Mouse (Mus musculus) midbrain, embryonic 11.5 days (tissue): Measurements from ENCODE around the gene Smarcd1. TPM values are rescaled to one million over a fixed set of nuclear protein-coding genes. Genes with fewer than 3 reads are reported as not detected.
A peak's percentile ranks its signal among the peaks of the same experiment; 100 is the strongest.

Source experiments
- ATAC-seq: fragments of 200-750 bp; cut with Nextera tagmentation; 2 replicates; pipeline ENCODE4 v1.8.0; 2017; ENCODE audit warnings: moderate TSS enrichment, moderate library complexity; ENCODE audit not compliant: low FRiP score
- DNase-seq: peaks from one replicate; pipeline ENCODE4 v3.0.0; 2015; ENCODE audit warnings: low spot score; ENCODE audit errors: missing footprints
- H3K27ac ChIP-seq: fragments of 300-500 bp; sonication (generic); 2 replicates; pipeline ENCODE4 v1.5.1; 2014; ENCODE audit warnings: low read depth, low read length
- H3K27me3 ChIP-seq: fragments of 300-500 bp; sonication (generic); 2 replicates; pipeline ENCODE4 v1.6.1; 2014; ENCODE audit warnings: mild to moderate bottlenecking, low read length, moderate library complexity, mixed read lengths; ENCODE audit not compliant: control insufficient read depth, insufficient read depth
- H3K36me3 ChIP-seq: fragments of 300-500 bp; sonication (generic); 2 replicates; pipeline ENCODE4 v1.6.1; 2014; ENCODE audit warnings: mild to moderate bottlenecking, low read length, moderate library complexity, mixed read lengths; ENCODE audit not compliant: control insufficient read depth, insufficient read depth
- H3K4me1 ChIP-seq: fragments of 300-500 bp; sonication (generic); 2 replicates; pipeline ENCODE4 v1.6.1; 2014; ENCODE audit warnings: low read length; ENCODE audit not compliant: control insufficient read depth, insufficient read depth
- H3K4me2 ChIP-seq: fragments of 300-500 bp; sonication (generic); 2 replicates; pipeline ENCODE4 v1.6.1; 2014; ENCODE audit warnings: mild to moderate bottlenecking, moderate library complexity
- H3K4me3 ChIP-seq: fragments of 300-500 bp; sonication (generic); 2 replicates; pipeline ENCODE4 v1.5.1; 2014; ENCODE audit warnings: low read depth, low read length
- H3K9ac ChIP-seq: fragments of 300-500 bp; sonication (generic); 2 replicates; pipeline ENCODE4 v1.6.1; 2014; ENCODE audit warnings: low read length
- H3K9me3 ChIP-seq: fragments of 300-500 bp; sonication (generic); 2 replicates; pipeline ENCODE4 v1.6.1; 2016; ENCODE audit warnings: low read length; ENCODE audit not compliant: control insufficient read depth
- WGBS: fragments of 180-500 bp; shearing (Covaris S2); extraction: QIAGEN DNeasy Blood & Tissue Kit; methylation state at CpG from one replicate; pipeline ENCODE4 v1.1.7; 2014; 5-methylcytosine and 5-hydroxymethylcytosine counted together
- polyA plus RNA-seq: library from polyadenylated mRNA; unstranded; fragments of >200 nt; fragmentation: Nextera tagmentation; extraction: Ambion mirVana; gene quantifications from 2 replicates; pipeline ENCODE4 v1.2.1, GENCODE M21; 2014

Gene Smarcd1
- polyA plus RNA-seq, 1 experiment from 2014 or later = 111 TPM

DNA sequence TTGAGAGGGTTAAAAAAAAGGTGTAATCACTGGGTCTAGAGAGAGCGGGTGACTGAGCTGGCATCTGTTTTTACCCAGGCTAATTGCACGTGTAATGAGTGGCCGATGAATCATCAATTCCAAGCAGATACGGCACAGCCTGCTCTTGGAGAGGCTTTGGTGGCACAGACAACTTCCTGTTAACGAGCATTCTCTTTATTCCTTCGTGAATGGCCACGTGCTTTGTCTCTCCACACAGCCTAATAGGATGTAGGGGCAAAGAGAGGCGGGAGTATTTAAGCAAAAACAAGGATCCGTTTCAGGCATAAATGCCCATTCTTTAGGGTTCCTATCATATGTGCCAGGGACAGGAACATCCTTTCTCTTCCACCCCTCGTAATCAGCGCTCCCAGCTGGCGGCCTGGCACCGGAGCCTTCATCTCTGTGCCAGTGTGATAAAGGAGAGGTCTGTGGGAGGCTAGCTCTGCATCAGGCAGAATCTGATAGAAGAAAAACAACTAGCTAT, 13.5 kb downstream of the Smarcd1 start:
- no peak overlapping the region for H3K4me3 ChIP-seq
- H3K4me2 ChIP-seq = no peak overlapping the region
- H3K36me3 ChIP-seq = peaks cover 24% of the 10 kb centered on the region
- ATAC-seq = no peak
- no peaks in the 10 kb centered on the region for H3K4me1 ChIP-seq
- H3K9me3 ChIP-seq = no peaks in the 10 kb centered on the region
- no peak overlapping the region for H3K9ac ChIP-seq
- H3K27me3 ChIP-seq = no peaks in the 10 kb centered on the region
- no peak overlapping the region for H3K27ac ChIP-seq
- no peak for DNase-seq
- 88% methylated on average over 13 of the region's 13 CpGs for WGBS

DNA sequence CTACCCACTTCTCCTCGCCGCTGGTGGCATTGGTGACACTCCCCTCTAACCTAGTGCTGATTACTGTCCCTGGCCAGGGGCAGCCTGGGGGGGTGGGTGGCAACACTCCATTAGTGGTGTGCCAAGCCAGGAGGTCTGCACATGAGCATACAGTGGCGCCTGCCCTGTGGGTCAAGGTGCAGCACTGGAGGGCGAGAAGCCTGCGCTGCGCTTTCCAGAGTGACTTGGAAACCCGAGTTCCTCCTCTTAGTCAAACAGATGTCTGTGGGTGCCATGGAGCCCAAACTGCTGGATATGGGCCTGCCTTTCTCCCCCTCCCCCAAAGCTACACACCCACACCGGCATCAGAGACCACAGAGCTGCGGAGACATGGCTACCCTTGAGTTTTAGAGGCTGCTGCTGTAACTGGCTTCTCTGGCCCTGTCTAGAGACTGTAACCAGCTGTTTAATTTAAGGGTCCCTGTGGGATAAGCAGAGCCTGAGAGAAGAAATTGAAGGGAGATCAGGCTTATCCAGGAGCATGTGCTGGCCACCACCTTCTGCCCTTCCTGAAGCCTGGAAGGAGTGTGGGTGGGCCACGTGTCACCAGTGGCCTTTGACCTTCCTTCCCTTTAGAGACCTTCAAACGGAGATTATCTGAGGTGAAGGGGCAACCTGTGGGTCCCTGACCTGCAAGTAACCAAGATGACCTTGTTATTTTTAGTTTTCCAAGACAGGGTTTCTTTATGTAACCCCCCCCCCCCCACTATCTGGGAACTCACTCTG, 14.2 kb downstream of the Smarcd1 start:
- no peak overlapping the region for H3K4me2 ChIP-seq
- WGBS = 76% methylated on average over 11 of the region's 11 CpGs
- peak; percentile 84 for DNase-seq
- no peak overlapping the region for H3K27ac ChIP-seq
- no peak overlapping the region for H3K9ac ChIP-seq
- H3K27me3 ChIP-seq = no peaks in the 10 kb centered on the region
- ATAC-seq = no peak
- no peak overlapping the region for H3K4me3 ChIP-seq
- peaks cover 23% of the 10 kb centered on the region for H3K36me3 ChIP-seq
- H3K9me3 ChIP-seq = no peaks in the 10 kb centered on the region
- no peaks in the 10 kb centered on the region for H3K4me1 ChIP-seq

DNA sequence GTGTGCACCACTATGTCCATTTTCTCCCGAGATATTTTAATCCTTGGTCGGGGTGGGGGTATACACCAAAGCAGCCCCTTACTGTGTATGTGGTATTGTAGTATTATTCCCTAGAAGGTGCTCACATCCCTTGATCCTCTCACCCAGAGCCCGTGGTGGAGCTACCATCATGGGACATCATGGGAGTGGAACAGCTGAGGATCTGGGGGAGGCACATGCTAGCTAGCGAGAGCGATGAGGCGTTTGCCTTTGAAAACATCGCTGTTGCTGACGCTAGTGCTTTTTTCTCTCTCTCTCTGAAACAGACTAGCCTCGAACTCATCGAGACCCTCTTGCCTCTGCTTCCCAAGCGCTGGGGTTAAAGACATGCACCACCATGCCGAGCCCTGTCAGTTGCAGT, 14.9 kb downstream of the Smarcd1 start:
- DNase-seq = peak; percentile 79
- peaks cover 17% of the 10 kb centered on the region for H3K36me3 ChIP-seq

DNA sequence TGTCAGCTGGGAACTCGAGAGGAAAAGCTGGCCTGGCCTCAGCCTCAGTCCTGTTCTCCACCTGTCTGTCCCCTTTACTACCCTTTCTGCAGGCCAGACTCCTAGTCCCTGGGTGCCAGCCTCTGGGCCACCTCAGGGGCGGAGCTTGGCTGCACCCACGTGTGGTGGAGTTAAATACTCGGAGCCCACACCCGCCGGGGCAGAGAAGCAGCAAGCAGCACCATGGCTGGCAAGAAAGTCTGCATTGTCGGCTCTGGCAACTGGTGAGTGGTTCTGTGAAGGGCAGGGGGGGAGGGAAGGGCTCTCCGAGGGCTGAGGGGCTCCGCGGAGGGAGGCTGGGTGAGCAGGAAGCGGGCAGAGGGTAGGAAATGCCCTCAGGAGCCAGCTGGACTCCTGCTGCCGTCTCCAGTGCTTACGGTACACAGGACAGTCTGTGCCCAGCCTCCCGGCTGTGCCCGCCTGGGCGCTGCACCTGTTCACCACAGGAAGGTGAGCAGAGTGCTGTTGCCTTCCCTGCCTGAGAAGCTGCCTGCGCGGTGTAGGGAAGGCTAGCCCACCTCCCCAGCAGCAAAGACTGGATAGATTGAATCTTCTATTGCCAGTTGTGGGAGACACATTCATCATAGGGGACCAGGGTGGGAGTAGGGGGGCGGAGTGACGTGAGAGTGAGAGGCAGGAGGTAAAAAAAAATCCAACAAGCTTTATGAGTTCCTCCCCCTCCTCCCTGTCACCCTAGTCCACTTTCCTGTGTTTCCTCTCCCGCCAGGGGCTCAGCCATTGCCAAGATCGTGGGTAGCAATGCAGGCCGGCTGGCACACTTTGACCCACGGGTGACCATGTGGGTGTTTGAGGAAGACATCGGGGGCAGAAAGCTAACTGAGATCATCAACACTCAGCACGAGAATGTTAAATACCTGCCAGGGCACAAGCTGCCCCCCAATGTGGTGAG, 15.7 kb downstream of the Smarcd1 start, which contains the start of gene Gpd1:
Gpd1 (plus strand) TSS at position 130 of the 949 bp plus-strand sequence.
- H3K9me3 ChIP-seq = no peaks in the 10 kb centered on the region
- H3K4me1 ChIP-seq = no peaks in the 10 kb centered on the region
- H3K27ac ChIP-seq = no peak within 1 kb of the TSS
- DNase-seq (peak; percentile 81), ATAC-seq (no peak)
- peaks cover 10% of the 10 kb centered on the region for H3K36me3 ChIP-seq
- H3K4me3 ChIP-seq = no peak within 1 kb of the TSS
- 70% methylated on average over 26 of the region's 26 CpGs for WGBS
- no peak within 1 kb of the TSS for H3K9ac ChIP-seq
- H3K27me3 ChIP-seq = no peaks in the 10 kb centered on the region
- H3K4me2 ChIP-seq = no peak within 1 kb of the TSS

More for the DNA sequence above, 14.9 kb downstream of the Smarcd1 start:
- no peak overlapping the region for H3K9ac ChIP-seq
- no peaks in the 10 kb centered on the region for H3K27me3 ChIP-seq
- H3K4me3 ChIP-seq = no peak overlapping the region
- H3K27ac ChIP-seq = no peak overlapping the region
- no peaks in the 10 kb centered on the region for H3K4me1 ChIP-seq
- no peaks in the 10 kb centered on the region for H3K9me3 ChIP-seq
- WGBS = 89% methylated on average over 12 of the region's 12 CpGs
- ATAC-seq = no peak
- no peak overlapping the region for H3K4me2 ChIP-seq

DNA sequence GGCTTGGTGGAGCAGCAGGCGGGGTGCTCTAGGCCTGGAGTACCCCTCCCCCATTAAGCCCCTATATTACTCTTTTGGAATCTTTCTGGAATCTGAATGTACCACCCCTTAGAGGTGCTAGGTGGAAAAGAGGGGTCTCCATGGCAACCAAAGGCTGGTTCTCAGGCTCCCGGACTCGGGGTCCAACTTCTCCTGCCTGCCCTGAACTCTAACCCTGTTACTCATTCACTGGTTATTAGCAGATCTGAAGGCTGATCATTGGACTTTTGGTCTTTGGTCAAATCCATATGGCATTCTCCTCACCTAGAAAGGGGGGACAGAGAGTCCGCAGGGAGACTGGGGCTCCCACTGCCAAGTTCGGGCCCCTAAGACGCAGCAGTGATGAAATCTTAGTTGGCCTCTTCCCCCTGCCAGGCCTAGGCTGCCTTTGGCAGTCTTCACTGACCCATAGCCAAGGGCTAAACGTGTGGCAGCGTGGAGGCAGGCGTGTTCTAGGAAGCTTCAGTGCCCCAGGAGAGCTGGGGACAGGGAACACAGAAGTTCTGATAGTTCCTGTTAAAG, 16.6 kb downstream of the Smarcd1 start:
- Histone ChIP-seq H3K4me1 (peaks cover 5% of the 10 kb centered on the region), H3K36me3 (peaks cover 6% of the 10 kb centered on the region; the same call in 1 of the 2 replicates), H3K9ac (no peak overlapping the region), H3K4me3 (no peak overlapping the region), H3K27me3 (no peaks in the 10 kb centered on the region), H3K9me3 (no peaks in the 10 kb centered on the region), H3K27ac (no peak overlapping the region), H3K4me2 (no peak overlapping the region)
- DNase-seq = peak; percentile 66
- 80% methylated on average over 9 of the region's 9 CpGs for WGBS
- no peak for ATAC-seq

DNA sequence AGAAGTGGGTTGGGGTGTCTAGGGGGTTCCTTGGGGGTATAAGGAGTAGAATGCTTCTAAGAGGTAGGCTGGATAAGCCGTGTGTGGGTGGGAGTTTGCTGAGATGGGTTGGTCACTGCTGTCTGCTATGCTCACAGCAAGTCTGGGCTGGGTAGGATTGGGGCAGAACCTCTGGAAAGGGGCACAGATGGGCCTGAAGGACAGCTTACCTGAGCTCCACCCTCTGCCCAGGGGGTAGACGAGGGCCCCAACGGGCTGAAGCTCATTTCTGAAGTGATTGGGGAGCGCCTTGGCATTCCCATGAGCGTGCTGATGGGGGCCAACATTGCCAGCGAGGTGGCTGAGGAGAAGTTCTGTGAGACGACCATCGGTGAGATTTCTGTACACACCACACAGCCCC, 17.9 kb downstream of the Smarcd1 start:
- DNase-seq (peak; percentile 31), ATAC-seq (no peak)
- no peak overlapping the region for H3K9ac ChIP-seq
- H3K9me3 ChIP-seq = no peaks in the 10 kb centered on the region
- 78% methylated on average over 8 of the region's 8 CpGs for WGBS
- H3K27me3 ChIP-seq = no peaks in the 10 kb centered on the region
- no peak overlapping the region for H3K27ac ChIP-seq
- peaks cover 6% of the 10 kb centered on the region; the same call in 1 of the 2 replicates for H3K36me3 ChIP-seq
- H3K4me2 ChIP-seq = no peak overlapping the region
- H3K4me3 ChIP-seq = no peak overlapping the region
- peaks cover 14% of the 10 kb centered on the region for H3K4me1 ChIP-seq

DNA sequence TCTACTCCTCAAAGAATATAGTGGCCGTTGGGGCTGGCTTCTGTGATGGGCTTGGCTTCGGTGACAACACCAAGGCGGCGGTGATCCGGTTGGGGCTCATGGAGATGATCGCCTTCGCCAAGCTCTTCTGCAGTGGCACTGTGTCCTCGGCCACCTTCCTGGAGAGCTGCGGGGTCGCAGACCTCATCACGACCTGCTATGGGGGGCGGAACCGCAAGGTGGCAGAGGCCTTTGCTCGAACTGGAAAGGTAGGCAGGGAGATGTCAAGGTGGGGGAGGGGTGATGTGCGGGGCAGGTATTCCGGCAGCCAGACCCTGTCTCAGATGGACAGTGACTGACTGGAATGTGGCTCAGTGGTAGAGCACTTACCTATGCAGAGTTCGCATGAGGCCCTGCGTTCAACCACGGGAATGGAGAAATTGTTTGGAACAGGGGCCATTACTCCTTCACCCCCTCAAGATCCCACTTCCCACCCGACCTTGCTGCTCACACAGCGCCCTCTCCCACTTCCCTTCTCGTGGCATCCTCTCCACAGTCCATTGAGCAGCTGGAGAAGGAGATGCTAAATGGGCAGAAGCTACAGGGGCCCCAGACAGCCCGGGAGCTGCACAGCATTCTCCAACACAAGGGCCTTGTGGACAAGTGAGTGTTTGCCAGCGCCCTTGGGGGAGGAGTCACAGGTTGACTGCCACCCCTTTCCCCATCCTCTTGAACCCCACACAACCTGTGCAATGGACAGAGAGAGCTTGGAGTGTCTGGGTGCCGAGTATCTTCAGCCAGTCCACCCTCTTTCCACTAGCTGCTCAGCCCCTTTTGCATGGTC, 20.2 kb downstream of the Smarcd1 start:
- no peak overlapping the region for H3K9ac ChIP-seq
- H3K27me3 ChIP-seq = no peaks in the 10 kb centered on the region
- no peak overlapping the region for H3K27ac ChIP-seq
- H3K4me3 ChIP-seq = no peak overlapping the region
- WGBS = 81% methylated on average over 25 of the region's 25 CpGs
- no peaks in the 10 kb centered on the region for H3K9me3 ChIP-seq
- H3K4me1 ChIP-seq = peaks cover 24% of the 10 kb centered on the region
- ATAC-seq (no peak), DNase-seq (no peak)
- H3K36me3 ChIP-seq = peaks cover 4% of the 10 kb centered on the region; the same call in 1 of the 2 replicates
- H3K4me2 ChIP-seq = no peak overlapping the region

DNA sequence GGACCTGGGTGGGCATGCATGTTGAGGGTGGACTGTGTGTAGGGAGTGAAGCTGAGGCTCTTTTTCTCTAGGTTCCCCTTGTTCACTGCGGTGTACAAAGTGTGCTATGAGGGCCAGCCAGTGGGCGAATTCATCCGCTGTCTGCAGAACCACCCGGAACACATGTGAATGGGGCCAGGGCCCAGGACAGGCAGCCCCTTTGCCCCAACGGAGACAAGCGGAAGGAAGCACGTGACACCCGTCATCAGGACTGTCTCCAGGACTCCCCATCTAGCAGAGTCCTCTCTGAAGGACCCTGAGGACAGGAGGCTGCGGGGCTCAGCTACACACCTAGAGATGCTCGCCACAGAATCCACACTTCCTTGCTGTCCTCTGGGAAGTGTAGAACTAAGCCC, 21.2 kb downstream of the Smarcd1 start:
- no peak for ATAC-seq
- no peaks in the 10 kb centered on the region for H3K9me3 ChIP-seq
- 53% methylated on average over 10 of the region's 10 CpGs for WGBS
- H3K9ac ChIP-seq = peak overlapping the region; percentile 12; the same call in 1 of the 2 replicates
- H3K27me3 ChIP-seq = no peaks in the 10 kb centered on the region
- H3K4me1 ChIP-seq = peaks cover 24% of the 10 kb centered on the region
- H3K27ac ChIP-seq = 0 out of 2 replicates have a peak overlapping the region, but pooled peaks have one; percentile 17
- H3K4me3 ChIP-seq = no peak overlapping the region
- H3K36me3 ChIP-seq = peaks cover 9% of the 10 kb centered on the region
- no peak overlapping the region for H3K4me2 ChIP-seq
- no peak for DNase-seq
